Mouse (Mus musculus) neural tube, embryonic 15.5 days (tissue): ENCODE data around the gene Ryr1. TPM values are rescaled to one million over a fixed set of nuclear protein-coding genes. Genes with fewer than 3 reads are reported as not detected.
A peak's percentile ranks its signal among the peaks of the same experiment; 100 is the strongest.
"Not testable (repeated sequence)": the region's sequence is repeated elsewhere in the genome, so short reads cannot be mapped to it uniquely, and the experiment has no call there.

Source experiments
- ATAC-seq: fragments of 200-750 bp; cut with Nextera tagmentation; 2 replicates; pipeline ENCODE4 v1.8.0; 2017; ENCODE audit warnings: mild to moderate bottlenecking, moderate TSS enrichment, moderate library complexity; ENCODE audit not compliant: low FRiP score
- H3K27ac ChIP-seq: fragments of 300-500 bp; sonication (generic); replicated peaks from 2 replicates; pipeline ENCODE4 v1.5.1; 2015; ENCODE audit warnings: mild to moderate bottlenecking, inconsistent platforms
- H3K27me3 ChIP-seq: fragments of 300-500 bp; sonication (generic); replicated peaks from 2 replicates; pipeline ENCODE4 v1.6.1; 2015; ENCODE audit warnings: inconsistent platforms
- H3K36me3 ChIP-seq: fragments of 300-500 bp; sonication (generic); 2 replicates; pipeline ENCODE4 v1.6.1; 2015; ENCODE audit warnings: inconsistent platforms
- H3K4me1 ChIP-seq: fragments of 300-500 bp; sonication (generic); 2 replicates; pipeline ENCODE4 v1.6.1; 2015; ENCODE audit warnings: inconsistent platforms
- H3K4me2 ChIP-seq: fragments of 300-500 bp; sonication (generic); 2 replicates; pipeline ENCODE4 v1.6.1; 2015; ENCODE audit warnings: inconsistent platforms, mild to moderate bottlenecking, moderate library complexity
- H3K4me3 ChIP-seq: fragments of 300-500 bp; sonication (generic); replicated peaks from 2 replicates; pipeline ENCODE4 v1.5.1; 2015; ENCODE audit warnings: mild to moderate bottlenecking, inconsistent platforms
- H3K9ac ChIP-seq: fragments of 300-500 bp; sonication (generic); replicated peaks from 2 replicates; pipeline ENCODE4 v1.6.1; 2015; ENCODE audit warnings: mild to moderate bottlenecking, inconsistent platforms
- H3K9me3 ChIP-seq: fragments of 300-500 bp; sonication (generic); replicated peaks from 2 replicates; pipeline ENCODE4 v1.6.1; 2016; ENCODE audit warnings: inconsistent platforms
- WGBS: fragments of 180-500 bp; shearing (Covaris S2); methylation state at CpG from one replicate; pipeline ENCODE4 v1.1.7; 2015; ENCODE audit warnings: mixed read lengths; 5-methylcytosine and 5-hydroxymethylcytosine counted together
- polyA plus RNA-seq: library from polyadenylated mRNA; unstranded; fragments of >200 nt; fragmentation: Nextera tagmentation; extraction: Ambion mirVana; gene quantifications from 2 replicates; pipeline ENCODE4 v1.2.1, GENCODE M21; 2015

The Ryr1 gene
- polyA plus RNA-seq, 1 experiment from 2014 or later: 13.4 TPM

DNA sequence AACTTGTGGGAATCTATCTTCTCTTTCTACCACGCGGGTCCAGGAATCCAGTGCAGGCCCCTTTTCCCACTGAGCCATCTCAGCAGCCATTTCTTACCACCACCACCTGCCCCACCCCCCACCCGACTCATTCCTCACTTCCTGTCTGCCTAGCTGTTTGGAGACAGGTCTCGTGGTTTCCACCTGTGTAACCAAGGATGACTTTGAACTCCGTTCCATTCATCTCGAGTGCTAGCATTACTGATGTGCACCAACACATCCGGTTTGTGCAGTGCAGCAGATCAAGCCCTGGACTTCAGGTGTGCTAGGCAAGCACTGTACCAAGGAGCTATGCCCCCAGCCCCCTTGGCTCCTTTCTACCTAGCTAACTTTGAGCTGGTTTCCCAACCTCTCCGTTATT lies 16.4 kb upstream of the Ryr1 start:
- H3K9me3 ChIP-seq: no peaks in the 10 kb centered on the region
- H3K4me1 ChIP-seq: no peaks in the 10 kb centered on the region
- H3K4me2 ChIP-seq: no peak overlapping the region
- no peak overlapping the region for H3K27ac ChIP-seq
- H3K27me3 ChIP-seq: peaks cover 5% of the 10 kb centered on the region; the same call in 1 of the 2 replicates
- no peaks in the 10 kb centered on the region for H3K36me3 ChIP-seq
- H3K4me3 ChIP-seq: no peak overlapping the region
- no peak for ATAC-seq
- WGBS: 90% methylated on average over 8 of the region's 8 CpGs
- no peak overlapping the region for H3K9ac ChIP-seq

DNA sequence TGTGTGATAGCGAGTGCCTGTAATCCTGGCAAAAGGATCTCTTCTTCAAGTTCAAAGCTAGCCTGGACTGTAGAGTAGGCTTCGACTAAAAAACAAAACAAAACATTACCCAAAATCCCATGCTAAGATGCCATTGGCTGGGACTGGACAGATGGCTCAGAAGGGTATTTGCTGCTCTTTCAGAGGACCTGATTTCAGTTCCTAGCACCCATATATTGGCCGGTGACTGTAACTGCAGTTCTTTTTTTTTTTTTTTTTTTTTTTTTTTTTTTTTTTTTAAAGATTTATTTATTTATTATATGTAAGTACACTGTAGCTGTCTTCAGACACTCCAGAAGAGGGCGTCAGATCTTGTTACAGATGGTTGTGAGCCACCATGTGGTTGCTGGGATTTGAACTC lies 14.3 kb upstream of the Ryr1 start:
- WGBS: 93% methylated on average over 3 of the region's 4 CpGs
- not testable (repeated sequence) for H3K4me2 ChIP-seq, H3K36me3 ChIP-seq, H3K9me3 ChIP-seq, H3K9ac ChIP-seq, H3K4me3 ChIP-seq, H3K27ac ChIP-seq, ATAC-seq
- peaks cover 11% of the 10 kb centered on the region for H3K4me1 ChIP-seq
- H3K27me3 ChIP-seq: peaks cover 20% of the 10 kb centered on the region

DNA sequence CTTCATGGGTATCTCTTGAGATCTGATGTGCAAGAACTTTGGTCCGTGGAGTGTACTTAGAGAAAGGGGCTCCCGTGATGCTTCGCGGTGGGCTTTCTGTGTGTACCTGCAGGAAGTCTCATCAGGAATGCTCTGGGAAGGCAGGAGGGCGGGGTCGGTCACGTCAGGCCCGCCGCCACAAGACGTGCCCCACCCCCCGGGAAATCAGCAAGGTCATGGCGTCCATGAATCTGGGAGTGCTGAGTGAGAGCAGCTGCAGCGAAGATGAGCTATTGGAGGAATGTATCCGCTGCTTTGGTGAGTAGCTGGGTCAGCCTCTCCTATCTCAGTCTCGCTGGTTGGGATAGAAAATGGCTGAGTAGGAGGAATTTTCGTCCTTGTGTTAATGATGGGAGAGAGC lies 12.4 kb upstream of the Ryr1 start:
- ATAC-seq: no peak
- 47% methylated on average over 16 of the region's 16 CpGs for WGBS

DNA sequence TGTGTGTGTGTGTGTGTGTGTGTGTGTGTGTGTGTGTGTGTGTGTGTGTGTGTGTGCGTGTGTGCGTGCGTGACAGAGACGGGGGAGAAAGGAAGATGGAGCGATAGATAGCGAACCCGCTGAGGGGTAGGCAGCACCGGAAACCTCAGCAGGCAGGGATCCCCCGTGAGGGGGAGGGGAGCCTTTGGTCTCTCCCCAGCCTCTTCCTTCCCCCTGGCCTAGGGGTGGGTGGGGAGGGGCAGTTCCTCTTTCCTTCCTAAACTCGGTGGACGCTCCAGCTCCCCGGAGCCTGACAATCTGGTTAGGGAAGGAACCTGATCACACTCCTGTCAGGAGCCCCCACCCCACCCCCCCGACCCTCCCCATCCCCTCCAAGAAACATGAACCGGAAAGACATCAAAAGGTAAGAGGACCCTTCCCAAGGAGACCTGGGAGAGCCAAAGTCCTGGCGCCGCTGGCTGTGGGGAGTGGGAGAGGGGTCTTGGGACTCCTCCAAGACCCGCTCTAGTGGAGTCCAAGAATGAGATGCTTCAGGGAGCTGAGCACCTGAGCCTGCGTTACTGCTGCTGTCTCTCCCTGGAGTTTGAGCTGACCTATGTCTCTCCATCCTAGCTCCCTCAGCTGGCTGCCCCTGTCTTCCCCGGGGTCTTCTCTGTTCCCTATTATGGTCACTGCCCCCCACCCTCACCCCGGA lies 9.9 kb upstream of the Ryr1 start, which contains the start of gene Rasgrp4:
Gene Rasgrp4, plus strand, starts transcription at position 159 of the 694 bp plus-strand sequence.
- WGBS: 2% methylated on average over 15 of the region's 20 CpGs
- H3K36me3 ChIP-seq: no peaks in the 10 kb centered on the region
- 0 out of 2 replicates have a peak within 1 kb of the TSS, but pooled peaks have one; percentile 28 for H3K9ac ChIP-seq
- H3K27ac ChIP-seq: no peak within 1 kb of the TSS
- no peaks in the 10 kb centered on the region for H3K9me3 ChIP-seq
- peak within 1 kb of the TSS; percentile 24 for H3K4me3 ChIP-seq
- no peak; the same call in 1 of the 2 replicates for ATAC-seq
- H3K4me1 ChIP-seq: peaks cover 12% of the 10 kb centered on the region
- H3K27me3 ChIP-seq: peaks cover 20% of the 10 kb centered on the region
- peak within 1 kb of the TSS; percentile 53 for H3K4me2 ChIP-seq

More for the DNA sequence above, 12.4 kb upstream of the Ryr1 start:
- Histone ChIP-seq H3K4me2 (no peak overlapping the region), H3K4me1 (peaks cover 12% of the 10 kb centered on the region), H3K9me3 (no peaks in the 10 kb centered on the region), H3K27me3 (peaks cover 20% of the 10 kb centered on the region), H3K27ac (no peak overlapping the region), H3K36me3 (no peaks in the 10 kb centered on the region), H3K9ac (no peak overlapping the region), H3K4me3 (no peak overlapping the region)

DNA sequence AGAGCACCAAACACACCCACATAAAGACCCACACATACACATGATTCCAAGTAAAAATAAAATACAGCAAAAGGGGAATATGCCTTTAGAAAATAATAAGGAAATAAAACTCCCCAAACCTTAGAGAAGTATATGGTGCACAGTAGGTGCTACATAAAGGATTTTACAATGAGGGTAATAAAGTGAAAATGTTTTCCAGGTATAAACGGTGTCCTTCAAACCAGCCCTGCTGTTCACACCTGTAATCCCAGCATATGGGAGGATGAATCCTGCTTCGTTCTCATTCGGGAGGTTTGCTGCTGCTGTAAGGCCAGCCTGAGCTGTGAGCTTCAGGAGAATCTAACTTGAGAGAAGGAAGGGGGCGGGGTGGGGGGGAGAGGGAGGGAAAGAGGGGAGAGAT lies 9.3 kb upstream of the Ryr1 start:
- 4% methylated on average over 4 of the region's 4 CpGs for whole genome bisulfite sequencing
- Histone ChIP-seq H3K9me3 (no peaks in the 10 kb centered on the region), H3K4me2 (peak overlapping the region; percentile 53), H3K9ac (no peak overlapping the region), H3K27ac (no peak overlapping the region), H3K4me1 (peaks cover 12% of the 10 kb centered on the region), H3K27me3 (peaks cover 20% of the 10 kb centered on the region), H3K36me3 (no peaks in the 10 kb centered on the region), H3K4me3 (peak overlapping the region; percentile 24)
- no peak for ATAC-seq

DNA sequence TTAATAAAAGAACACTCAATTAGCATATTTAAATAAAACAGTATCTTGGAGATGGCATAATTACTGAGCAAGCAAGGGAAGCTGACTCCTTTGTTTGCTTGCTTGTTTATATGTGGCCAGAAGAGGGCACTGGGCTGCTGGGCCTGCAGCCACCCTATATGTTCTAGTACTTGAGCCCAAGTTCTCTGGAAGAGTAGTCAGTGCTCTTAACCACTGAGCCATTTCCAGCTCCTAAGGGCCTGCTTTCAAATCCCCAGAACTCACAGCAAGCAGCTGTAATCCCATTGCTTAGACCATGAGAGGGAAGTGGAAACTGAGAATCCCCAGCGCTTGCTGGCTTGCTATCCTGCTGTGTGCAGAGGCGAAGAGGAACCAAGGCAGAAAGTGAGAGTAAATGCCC lies 3.7 kb upstream of the Ryr1 start:
- ATAC-seq: no peak
- Histone ChIP-seq H3K27me3 (peaks cover 8% of the 10 kb centered on the region; the same call in 1 of the 2 replicates), H3K4me2 (no peak overlapping the region), H3K27ac (no peak overlapping the region), H3K36me3 (no peaks in the 10 kb centered on the region), H3K9ac (no peak overlapping the region), H3K9me3 (no peaks in the 10 kb centered on the region), H3K4me1 (peaks cover 8% of the 10 kb centered on the region; the same call in 1 of the 2 replicates), H3K4me3 (no peak overlapping the region)
- WGBS: 75% methylated on average over 2 of the region's 2 CpGs

DNA sequence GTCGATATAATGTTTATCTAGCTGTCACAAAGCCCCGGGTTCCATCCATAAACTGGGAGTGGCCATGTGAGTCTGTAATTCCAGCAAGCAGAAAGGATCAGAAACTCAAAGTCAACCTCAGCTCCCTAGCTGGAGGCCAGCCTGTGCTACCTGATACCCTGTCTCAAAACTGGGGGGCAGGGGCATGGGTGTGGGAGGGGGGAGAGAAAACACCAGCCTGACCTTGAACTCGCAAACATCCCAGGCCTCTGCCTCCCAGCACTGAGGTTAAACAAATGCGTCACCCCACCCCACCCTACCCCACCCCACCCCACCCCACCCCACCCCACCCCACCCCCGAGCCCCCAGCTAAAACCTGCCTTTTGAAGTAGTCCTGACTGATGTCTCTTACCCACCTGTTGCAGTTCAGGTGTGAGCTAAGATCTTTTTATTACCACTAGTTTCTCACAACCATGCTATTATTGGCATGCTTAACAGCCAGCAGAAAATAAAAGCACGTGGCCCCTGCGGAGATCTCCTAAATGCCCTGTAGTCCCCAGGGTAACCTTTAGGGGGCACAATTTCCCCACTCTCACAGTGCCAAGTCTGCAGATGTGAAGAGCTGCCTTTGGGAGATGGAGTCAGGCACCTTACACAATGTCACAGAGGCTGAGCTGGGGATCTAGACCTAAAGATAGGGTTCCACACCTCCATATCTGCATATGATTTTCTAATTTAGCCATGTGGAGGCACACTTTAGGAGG lies 1.4 kb upstream of the Ryr1 start:
- Histone ChIP-seq H3K4me2 (no peak overlapping the region), H3K4me1 (peaks cover 8% of the 10 kb centered on the region; the same call in 1 of the 2 replicates), H3K9me3 (no peaks in the 10 kb centered on the region), H3K27ac (no peak overlapping the region), H3K36me3 (no peaks in the 10 kb centered on the region), H3K9ac (no peak overlapping the region), H3K4me3 (no peak overlapping the region), H3K27me3 (peaks cover 9% of the 10 kb centered on the region; the same call in 1 of the 2 replicates)
- ATAC-seq: no peak
- WGBS: 43% methylated on average over 6 of the region's 7 CpGs

DNA sequence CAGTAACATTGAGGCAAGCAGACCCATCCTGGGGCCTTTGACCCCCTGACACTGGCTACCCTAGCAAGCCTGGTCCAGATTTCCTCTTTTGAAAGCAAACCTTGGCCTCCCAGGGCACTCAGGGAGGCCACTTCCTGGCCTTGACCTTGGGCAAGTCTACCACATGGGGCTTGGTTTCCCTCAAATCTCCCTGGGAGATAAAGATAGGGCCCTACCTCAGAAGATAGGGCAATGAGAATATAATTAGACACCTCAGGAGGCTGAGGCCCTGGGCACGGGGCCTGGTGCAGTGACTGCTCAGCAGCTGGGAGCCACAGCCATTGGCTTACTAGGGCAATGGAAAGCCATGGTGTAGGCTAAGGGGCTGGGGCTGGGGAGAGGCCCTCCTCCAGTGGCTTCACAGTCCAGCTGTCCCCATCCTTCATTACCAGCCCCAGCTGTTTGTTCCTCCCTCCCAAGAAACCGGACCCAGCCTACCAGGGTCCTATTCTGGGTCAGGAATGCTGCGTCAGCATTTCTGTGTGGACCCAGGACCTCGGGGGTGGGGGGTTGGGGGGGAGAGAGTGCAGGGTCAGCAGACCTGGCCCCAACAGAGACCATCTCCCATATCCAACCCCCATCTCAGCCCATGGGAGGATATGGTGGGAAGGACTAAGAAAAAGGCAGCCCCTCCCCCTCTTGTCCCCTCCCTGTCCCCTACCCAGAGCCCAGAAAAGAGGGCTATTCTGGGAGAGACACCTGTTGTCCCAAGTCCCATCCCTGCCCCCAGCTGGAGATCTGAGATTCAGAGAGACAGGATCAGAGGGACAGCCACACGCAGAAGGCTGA lies 1.2 kb downstream of the Ryr1 start:
- H3K9ac ChIP-seq: no peak overlapping the region
- no peak for ATAC-seq
- H3K4me1 ChIP-seq: peaks cover 8% of the 10 kb centered on the region; the same call in 1 of the 2 replicates
- H3K36me3 ChIP-seq: no peaks in the 10 kb centered on the region
- no peak overlapping the region for H3K4me2 ChIP-seq
- 51% methylated on average over 5 of the region's 5 CpGs for WGBS
- peaks cover 9% of the 10 kb centered on the region; the same call in 1 of the 2 replicates for H3K27me3 ChIP-seq
- no peaks in the 10 kb centered on the region for H3K9me3 ChIP-seq
- no peak overlapping the region for H3K4me3 ChIP-seq
- no peak overlapping the region for H3K27ac ChIP-seq

DNA sequence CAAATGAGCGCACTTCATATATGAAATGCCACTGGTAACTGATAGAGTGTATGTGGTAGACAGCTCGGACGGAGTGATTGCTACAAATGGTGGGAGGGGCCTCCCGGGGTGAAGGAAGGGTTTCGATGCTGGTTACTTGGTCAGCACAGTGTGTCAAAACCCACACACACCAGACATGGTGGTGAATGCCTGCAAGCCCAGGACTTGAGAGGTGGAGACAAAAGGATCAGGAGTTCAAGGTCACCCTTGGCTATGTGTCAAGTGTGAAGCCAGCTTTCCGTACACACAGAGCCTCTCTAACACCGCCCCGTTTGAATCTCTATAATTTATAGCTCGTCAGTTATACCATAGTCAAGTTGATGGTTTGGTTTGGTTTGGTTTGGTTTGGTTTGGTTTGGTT lies 2.2 kb downstream of the Ryr1 start:
- no peak for ATAC-seq
- no peak overlapping the region for H3K27ac ChIP-seq
- no peaks in the 10 kb centered on the region for H3K36me3 ChIP-seq
- peaks cover 9% of the 10 kb centered on the region; the same call in 1 of the 2 replicates for H3K27me3 ChIP-seq
- no peaks in the 10 kb centered on the region for H3K9me3 ChIP-seq
- no peak overlapping the region for H3K9ac ChIP-seq
- peaks cover 8% of the 10 kb centered on the region; the same call in 1 of the 2 replicates for H3K4me1 ChIP-seq
- H3K4me2 ChIP-seq: no peak overlapping the region
- H3K4me3 ChIP-seq: no peak overlapping the region
- 89% methylated on average over 9 of the region's 9 CpGs for WGBS

DNA sequence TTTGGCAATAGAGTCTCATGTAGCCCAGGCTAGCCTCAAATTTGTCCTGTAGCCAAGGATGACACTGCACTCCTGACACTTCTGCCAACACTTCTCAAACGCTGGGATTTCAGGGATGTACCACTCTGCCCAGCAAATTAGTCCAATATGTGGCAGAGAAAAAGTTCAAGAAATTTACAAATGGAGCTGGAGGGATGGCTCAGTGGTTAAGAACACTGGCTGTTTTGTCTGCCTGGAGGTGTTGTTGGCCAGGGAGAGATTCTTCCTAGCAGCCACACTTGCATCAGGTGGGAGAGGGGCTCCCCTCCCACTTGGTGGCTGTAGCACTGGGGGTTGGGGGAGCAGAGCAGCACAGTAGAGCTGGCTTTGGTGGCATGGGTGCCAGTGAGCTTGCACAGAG lies 5.5 kb downstream of the Ryr1 start:
- H3K4me2 ChIP-seq: no peak overlapping the region
- ATAC-seq: no peak
- 92% methylated on average over 1 of the region's 1 CpGs for WGBS

DNA sequence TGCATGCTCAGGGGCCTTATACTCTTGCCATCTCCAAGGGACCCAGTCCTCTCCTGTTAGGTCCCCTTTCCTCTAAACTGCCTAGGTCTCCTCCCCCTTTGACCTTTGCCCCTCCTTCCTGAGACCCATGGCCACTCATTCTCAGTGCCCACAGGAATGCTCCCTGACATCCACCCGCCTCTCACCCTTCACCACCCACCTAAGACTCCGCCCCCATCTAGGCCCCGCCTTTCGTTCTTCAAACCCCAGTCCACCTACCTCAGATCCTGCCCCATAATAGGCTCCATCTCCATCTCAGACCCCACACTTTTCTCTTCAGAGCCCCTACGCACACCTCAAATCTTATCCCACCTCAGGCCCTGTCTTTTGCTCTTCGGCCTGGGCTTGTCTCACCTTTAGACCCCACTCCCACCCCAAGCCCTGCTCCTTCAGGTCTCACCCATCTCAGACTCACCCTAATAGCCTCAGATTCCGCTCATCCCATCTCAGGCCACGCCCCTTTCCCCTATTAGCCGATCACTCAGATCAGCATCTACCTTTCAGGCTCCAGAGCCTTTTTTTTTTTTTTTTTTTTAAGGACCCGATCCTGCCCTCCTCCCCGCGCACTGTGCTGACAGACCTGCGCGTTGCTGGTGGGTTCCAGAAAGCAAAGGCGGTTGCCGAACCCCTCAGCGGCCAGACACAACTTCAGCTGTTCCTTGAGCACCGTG lies 6.7 kb downstream of the Ryr1 start:
- WGBS: 17% methylated on average over 18 of the region's 18 CpGs

More for the DNA sequence above, 5.5 kb downstream of the Ryr1 start:
- Histone ChIP-seq H3K27me3 (0 out of 2 replicates have a peak, but pooled peaks cover 4% of the 10 kb centered on the region), H3K27ac (no peak overlapping the region), H3K9me3 (no peaks in the 10 kb centered on the region), H3K4me1 (peaks cover 2% of the 10 kb centered on the region; the same call in 1 of the 2 replicates), H3K9ac (no peak overlapping the region), H3K4me3 (no peak overlapping the region), H3K36me3 (no peaks in the 10 kb centered on the region)

More for the DNA sequence above, 6.7 kb downstream of the Ryr1 start:
- no peak overlapping the region for H3K9ac ChIP-seq
- H3K36me3 ChIP-seq: no peaks in the 10 kb centered on the region
- no peak overlapping the region for H3K4me3 ChIP-seq
- peak overlapping the region; percentile 11; the same call in 1 of the 2 replicates for H3K4me2 ChIP-seq
- no peaks in the 10 kb centered on the region for H3K9me3 ChIP-seq
- no peaks in the 10 kb centered on the region for H3K27me3 ChIP-seq
- H3K27ac ChIP-seq: no peak overlapping the region
- no peaks in the 10 kb centered on the region for H3K4me1 ChIP-seq
- no peak for ATAC-seq
